Mouse (Mus musculus): ENCODE measurements around the gene Tnfaip3.
A peak's percentile ranks its signal among the peaks of the same experiment; 100 is the strongest.

Gene Tnfaip3

GRCm38 (mm10) chr10:19015257-19015862 lies at the start of gene Tnfaip3:
TSS of gene Tnfaip3 (minus strand) at chr10:19015657.
- peak; percentile 93 for DNase-seq

DNA sequence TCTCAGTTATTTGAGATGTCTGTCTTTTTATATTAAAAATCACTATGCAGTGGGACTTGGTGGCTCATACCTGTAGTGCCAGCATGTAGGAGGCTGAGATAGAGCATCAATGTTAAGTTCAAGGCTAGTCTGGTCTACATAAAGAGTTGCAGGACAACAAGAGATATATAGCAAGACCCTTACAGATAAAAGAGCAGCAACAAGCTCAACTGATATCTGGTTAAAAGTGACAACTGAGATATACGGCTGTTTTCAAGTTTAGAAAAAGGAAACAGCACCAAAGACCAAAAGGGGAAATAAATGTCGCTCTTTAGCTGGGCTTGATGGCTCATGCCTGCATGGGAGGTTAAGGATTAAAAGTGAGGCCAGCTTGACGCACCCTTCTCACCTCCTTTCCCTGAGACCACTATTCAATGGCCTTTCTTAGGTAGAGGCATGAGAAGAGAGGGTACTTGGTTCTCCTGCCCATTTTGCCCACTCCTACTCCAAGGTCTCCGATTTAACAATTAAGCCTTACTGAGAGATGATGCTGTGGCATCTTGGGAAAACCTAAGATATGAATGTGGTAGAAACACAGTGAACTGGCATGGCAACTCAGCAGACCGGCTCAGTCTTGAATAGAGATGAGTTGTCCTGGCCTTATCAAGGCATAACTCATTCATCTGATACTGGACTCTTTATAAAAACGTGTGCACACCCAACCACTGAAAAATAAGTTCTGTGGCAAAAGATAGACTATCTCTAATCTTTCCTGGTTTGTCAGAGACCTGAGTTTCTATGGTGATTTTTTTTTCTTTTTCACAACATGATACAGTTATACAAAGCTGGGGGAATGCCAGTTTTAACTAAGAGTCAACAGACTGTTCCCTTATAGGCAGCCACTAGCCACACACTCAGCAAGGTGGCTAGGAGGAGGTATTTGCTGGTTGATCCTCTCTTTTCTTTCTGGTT lies 49.5 kb upstream of the Tnfaip3 start:
- no peak for DNase-seq

GRCm38 (mm10) chr10:19063670-19064069 lies 48.2 kb upstream of the Tnfaip3 start:
- no peak for DNase-seq

- no peak for DNase-seq
Measured at GRCm38 (mm10) chr10:19063208-19063607, 47.8 kb upstream of the Tnfaip3 start.

DNA sequence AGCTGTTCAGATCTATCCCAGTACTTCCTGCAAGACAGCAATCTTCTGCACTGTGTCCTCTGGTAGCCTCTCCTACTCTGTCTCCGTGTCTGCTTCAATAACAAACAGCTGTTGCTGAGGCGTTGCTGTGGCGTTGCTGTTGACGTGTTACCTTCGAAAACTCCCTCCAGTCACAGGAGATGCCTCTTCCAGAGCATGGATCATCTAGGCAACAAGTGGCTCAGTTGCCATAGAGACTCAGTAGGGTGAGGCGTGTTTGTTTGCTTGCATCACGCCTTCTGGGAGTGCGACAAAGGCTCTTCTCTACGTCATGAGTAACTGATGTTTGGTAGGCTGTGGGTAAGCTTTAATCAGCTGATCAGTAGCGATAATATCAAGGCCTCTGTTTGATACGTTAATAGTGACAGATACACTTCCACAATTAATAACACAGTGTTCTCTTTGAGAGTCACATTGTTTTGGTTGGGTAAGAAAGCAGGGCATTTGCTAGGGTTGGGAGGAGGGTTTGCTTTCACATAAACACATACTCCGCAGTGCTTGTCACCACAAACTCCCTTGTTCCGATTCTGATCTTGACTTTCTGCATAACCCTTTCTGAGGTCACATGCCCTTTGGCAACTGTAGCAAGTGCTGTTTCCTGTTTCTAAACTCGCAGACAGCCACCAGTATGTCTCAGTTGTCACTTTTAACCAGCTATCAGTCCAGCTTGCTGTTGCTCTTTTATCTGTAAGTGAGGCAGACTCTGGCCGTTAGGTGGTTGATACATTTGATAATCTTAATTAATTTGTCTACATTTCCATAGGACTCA lies 46.8 kb upstream of the Tnfaip3 start:
- no peak for DNase-seq

GRCm38 (mm10) chr10:19061201-19061600 lies 45.7 kb upstream of the Tnfaip3 start:
- DNase-seq = no peak

DNA sequence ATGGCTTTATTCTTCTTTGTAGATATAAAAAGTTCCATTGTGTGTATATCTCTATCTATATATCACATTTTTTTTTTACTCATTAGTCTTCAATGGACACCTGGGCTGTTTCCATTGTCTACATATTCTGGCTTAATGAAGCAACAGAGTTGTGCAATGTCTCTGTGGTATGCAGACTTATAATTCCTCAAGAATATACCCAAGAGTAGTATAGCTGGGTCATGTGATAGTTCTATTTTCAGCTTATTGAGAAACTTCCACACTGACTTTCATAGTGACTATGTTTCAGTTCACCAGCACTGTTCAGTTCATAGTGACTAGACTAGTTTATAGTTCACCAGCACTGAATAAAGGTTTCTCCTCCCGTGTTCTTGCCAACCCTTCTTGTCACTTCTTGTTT lies 38.1 kb upstream of the Tnfaip3 start:
- no peak for DNase-seq

- DNase-seq = no peak
Measured at GRCm38 (mm10) chr10:19045986-19046385, 30.5 kb upstream of the Tnfaip3 start.

DNA sequence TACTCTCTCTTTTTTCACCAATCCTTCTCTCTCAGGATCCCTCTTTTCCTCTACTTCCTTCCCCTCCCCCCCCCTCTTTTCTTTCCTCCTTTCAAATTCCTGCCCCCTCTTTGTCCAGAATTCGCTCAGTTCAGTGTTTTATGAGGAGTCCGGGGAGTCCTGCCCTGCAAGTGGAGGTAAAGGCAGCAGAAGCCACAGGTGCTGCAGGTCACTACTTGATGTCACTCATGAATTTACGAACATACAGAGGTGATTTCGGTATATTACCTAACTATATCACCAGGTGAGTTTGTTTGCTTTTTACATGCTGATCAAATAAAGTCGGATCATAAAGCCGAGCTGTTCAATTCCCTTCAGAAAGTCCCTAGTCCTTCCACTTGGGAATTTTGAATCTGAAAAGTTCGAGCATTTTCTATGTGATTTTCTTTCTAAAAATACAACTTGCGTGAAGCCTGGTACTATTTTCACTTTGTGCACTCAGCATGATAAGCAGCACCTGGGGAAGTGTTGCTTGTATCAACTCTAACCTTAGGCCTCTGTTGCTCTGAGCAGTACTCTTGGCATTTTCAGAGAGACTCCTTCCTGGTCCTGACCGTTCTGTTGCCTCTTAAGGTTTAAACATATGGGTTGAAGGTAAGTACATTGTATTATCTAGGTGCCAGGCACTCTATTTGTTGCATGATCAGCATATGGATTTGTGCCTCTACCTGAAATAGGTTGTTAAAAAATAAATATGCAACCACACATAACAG lies 29.5 kb upstream of the Tnfaip3 start:
- no peak for DNase-seq

GRCm38 (mm10) chr10:19043529-19044262 lies 28.2 kb upstream of the Tnfaip3 start:
- DNase-seq = no peak

DNA sequence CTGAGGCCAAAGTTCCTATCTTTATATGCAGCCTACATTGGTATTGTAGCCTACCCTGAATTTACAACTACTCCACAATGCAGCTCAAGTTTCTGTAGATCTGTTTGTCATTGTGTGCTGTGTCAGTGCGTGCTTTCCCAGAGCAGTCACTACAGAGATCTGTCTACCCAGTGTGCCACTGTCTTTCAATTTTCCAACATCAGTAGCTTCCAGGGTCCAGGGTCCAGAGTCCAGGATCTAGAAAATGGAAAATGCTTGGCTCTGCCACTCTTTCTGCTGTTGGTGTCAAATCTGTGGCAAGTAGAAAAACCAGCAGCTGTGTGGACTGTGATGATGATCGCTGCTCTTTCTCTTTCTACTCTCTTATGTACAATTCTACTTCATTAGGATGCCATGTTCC lies 24.7 kb upstream of the Tnfaip3 start:
- DNase-seq = no peak

GRCm38 (mm10) chr10:19034764-19035163 lies 19.3 kb upstream of the Tnfaip3 start:
- no peak for DNase-seq

GRCm38 (mm10) chr10:19033696-19034095 lies 18.2 kb upstream of the Tnfaip3 start:
- no peak for DNase-seq

- no peak for DNase-seq
Measured at GRCm38 (mm10) chr10:19031875-19032274, 16.4 kb upstream of the Tnfaip3 start.

GRCm38 (mm10) chr10:19030628-19031027 lies 15.2 kb upstream of the Tnfaip3 start:
- DNase-seq = no peak

GRCm38 (mm10) chr10:19026710-19027109 lies 11.3 kb upstream of the Tnfaip3 start:
- no peak for DNase-seq

DNA sequence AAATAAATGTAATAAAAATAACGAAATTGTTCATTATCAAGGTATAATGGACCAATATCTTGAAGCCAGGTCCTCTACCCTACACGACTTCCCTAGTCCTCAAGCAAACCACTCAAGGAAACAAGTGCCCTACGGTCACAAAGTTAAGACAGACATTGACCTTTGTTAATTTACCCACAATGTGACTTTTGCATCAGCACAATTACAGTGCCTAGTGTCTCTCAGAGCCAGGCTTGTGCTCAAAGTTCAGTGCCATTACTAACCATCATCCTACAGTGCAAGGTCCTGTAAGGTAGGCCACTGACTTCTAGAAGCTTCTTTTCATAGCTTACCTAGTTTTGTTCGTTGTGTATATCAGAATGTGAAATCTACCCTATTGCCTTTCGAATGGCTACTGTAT lies 8.9 kb upstream of the Tnfaip3 start:
- no peak for DNase-seq

DNA sequence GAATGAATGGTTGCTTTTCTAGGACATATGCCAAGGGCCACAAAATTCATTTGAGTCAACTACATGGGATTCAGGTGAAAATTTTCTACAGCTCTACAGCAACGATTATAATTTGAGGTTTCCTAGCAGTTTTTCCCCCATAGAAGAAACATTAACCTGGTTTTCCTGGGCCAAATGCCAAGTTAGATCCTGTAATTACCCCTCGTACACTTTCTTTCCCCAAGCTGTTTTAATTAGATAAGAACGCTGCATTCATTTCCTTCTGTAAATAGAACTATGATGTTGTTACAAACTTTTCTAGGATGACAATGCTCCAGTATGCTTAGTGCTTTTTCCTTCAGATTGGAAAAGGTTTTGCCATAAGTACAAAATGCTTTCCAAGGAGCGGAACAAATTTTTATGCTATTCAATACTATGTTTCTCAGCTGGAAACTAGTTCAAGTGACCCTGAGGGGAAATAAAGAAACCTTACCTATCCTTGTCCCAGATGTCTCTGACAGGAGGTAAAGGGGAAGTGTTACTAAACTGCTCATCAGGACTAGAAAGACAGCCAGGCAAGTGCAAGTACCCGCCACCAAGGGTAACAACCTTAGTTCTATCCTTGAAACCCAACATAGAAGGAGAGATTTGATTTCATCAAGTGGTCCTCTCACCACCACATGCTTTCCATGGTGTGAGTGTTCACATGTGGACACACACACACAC lies 8.3 kb upstream of the Tnfaip3 start:
- DNase-seq = no peak

GRCm38 (mm10) chr10:19022272-19022671 lies 6.8 kb upstream of the Tnfaip3 start:
- no peak for DNase-seq

DNA sequence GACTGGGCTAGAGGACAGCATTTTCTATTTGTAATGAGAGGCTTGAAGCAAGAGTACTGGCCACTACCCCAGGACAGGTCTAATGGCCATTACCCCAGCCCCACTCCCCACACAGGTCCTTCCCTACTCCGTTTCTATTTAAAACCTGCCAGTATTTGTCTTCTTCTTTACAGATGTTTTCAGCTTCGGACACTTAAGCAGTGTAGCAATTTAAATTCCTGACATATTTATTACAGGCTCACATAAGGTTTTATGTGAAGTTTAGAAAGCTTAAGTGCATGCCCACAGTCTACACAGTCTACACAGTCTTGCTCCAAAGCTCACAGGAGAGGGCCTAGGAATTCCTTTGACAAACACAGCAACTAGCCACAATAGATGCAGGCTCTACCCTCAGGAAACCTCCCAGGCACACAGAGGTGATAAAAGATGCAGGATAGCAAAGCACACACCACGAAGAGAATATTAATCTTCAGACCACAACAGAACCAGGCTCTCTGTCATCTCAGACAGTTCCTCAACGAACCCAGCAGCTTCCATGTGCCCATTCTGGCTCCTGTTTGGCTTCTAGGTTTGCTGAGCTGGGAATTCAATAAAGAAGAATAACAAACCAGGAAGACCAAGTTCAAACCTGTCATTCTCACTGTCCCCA lies 1.5 kb upstream of the Tnfaip3 start:
- DNase-seq = no peak
